Mouse (Mus musculus) telencephalon, adult 2 months (tissue): ENCODE data around the gene Rgsl1.
"Not testable (repeated sequence)": the region's sequence is repeated elsewhere in the genome, so short reads cannot be mapped to it uniquely, and the experiment has no call there.

Experiments used
- DNase-seq: peaks from one replicate; pipeline ENCODE4 v3.0.0-alpha.2; 2011; ENCODE audit warnings: low read depth, low spot score

Gene Rgsl1

GRCm38 (mm10) chr1:153844042-153844441 lies at the start of gene Rgsl1:
TSS of gene Rgsl1 (minus strand) at chr1:153844142.
- DNase-seq: no peak

- no peak for DNase-seq
These were observed 47.5 kb upstream of the Rgsl1 start, which contains the start of gene Teddm1a for GRCm38 (mm10) chr1:153891442-153891841. TSS of gene Teddm1a (plus strand) at chr1:153891742.

DNA sequence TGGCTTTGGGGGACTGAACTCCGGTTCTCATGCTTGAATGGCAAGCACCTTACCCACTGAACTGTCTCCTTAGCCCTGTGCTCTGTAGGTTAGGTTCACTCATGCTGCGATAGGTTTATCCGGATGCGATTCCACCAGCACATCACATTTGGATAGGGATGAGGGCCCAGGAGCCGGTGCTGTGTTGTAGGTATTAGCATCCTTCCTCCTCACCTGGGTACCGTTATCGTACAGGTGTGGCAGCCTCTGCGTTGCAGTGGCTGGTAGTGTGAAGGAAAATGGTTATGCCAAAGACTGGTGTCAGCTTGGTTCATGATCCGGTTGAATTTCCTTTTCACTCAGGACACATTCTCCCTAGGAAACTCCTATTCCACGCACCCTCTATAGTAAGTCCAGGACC lies 46.2 kb upstream of the Rgsl1 start:
- no peak for DNase-seq

GRCm38 (mm10) chr1:153886024-153886633 lies 42.2 kb upstream of the Rgsl1 start:
- DNase-seq: no peak

DNA sequence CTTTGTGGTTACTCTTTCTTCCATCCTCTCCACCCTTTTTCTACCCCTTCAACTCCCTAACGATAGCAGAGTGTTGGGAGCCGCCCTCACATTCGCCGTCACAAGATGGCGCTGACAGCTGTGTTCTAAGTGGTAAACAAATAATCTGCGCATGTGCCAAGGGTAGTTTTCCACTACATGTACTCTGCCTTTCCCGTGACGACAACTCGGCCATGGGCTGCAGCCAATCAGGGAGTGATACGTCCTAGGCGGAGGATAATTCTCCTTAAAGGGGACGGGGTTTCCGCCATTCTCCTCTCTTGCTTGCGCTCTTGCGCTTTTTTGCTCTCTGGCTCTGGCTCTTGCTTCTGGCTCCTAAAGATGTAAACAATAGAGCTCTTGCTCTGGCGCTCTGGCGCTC lies 36.4 kb upstream of the Rgsl1 start:
- DNase-seq: not testable (repeated sequence)

DNA sequence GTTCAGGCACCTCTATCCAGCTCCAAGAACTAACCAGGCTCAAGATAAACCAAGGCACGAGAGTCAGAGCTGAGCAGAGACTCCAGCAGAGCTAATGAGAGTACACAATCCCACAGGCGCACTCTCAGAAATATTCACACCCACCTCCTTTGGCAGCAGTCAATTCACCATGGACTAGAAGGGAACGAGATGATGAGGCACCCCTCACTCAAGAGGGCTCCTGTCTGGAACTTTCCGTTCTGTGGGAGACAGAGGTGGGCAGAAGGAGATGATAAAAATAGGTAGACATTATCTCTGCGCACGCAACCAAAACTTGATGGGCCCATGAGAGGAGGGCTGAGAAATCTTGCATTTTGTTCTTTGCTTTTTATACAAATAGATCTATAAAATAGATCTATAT lies 30.1 kb upstream of the Rgsl1 start, which contains the start of gene Teddm1b:
TSS of gene Teddm1b (plus strand) at position 301 of the 400 bp plus-strand sequence.
- no peak for DNase-seq

DNA sequence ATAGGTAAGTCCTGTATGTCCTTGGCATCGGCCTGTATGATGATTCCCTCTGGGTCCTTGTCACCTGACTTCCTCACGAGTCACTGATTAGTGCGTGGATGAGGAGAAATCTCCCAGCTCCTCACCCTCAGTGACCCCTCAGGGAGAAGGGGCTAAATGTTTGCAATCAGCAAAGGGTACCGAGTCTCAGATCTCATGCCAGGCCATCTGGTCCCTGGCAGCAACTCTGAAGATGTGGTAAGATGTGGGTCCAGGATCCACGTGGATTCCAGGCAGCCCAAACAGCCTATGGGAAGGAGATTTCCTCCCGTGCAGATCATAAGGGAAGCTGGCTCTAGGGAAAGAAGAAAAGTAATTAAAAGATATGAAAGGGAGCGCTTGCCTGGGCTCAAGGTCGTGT lies 12.0 kb upstream of the Rgsl1 start:
- DNase-seq: no peak

DNA sequence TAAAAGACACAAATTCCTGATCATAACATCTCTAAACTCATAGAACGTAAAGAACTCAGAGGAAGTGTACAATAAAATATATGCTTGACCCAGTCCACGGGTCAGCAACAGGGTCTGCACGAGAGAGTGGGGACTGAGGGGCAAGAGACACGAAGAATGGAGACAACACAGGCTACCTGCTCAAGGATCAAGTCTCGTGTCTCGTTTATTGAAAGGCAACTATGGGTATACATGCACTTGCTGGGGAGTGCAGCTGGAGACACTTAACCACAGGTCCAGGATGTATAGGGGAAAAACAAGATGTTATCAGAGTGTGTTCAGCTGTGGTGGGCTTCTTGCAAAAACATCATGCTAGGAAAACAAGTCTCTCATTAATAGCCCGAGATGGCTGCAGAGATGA lies 8.8 kb upstream of the Rgsl1 start:
- DNase-seq: not testable (repeated sequence)

GRCm38 (mm10) chr1:153846867-153847266 lies 2.9 kb upstream of the Rgsl1 start:
- peak; percentile 17 for DNase-seq

GRCm38 (mm10) chr1:153846420-153846819 lies 2.5 kb upstream of the Rgsl1 start:
- DNase-seq: no peak

- no peak for DNase-seq
These were observed 1.7 kb downstream of the Rgsl1 start for GRCm38 (mm10) chr1:153842121-153842740.

GRCm38 (mm10) chr1:153836036-153836435 lies 7.9 kb downstream of the Rgsl1 start:
- DNase-seq: no peak

- DNase-seq: no peak
These were observed 13.2 kb downstream of the Rgsl1 start for GRCm38 (mm10) chr1:153830746-153831145.

DNA sequence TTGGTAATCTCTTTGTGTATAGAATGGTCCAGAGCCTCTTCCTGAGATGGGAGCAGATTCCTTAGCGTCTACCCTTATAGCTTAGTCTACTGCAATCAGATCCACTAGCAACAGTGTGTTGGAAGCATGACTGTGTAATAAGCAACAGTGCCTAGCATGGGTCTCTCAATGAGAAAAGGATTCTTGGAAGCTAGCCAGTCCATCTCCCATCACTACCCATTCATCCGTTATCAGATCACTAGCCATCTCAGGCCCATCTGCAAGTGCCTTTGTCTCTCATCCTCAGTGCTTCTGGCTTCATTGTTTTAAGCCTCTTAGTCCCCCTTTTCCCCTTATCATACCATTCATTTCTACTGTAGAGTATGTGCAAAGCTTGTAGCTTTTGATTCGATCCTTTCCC lies 23.7 kb downstream of the Rgsl1 start:
- no peak for DNase-seq

- DNase-seq: no peak
These were observed 29.7 kb downstream of the Rgsl1 start for GRCm38 (mm10) chr1:153814278-153814677.

- peak; percentile 33 for DNase-seq
These were observed 36.5 kb downstream of the Rgsl1 start for GRCm38 (mm10) chr1:153807390-153807993.

- no peak for DNase-seq
These were observed 40.4 kb downstream of the Rgsl1 start for GRCm38 (mm10) chr1:153803530-153803929.

DNA sequence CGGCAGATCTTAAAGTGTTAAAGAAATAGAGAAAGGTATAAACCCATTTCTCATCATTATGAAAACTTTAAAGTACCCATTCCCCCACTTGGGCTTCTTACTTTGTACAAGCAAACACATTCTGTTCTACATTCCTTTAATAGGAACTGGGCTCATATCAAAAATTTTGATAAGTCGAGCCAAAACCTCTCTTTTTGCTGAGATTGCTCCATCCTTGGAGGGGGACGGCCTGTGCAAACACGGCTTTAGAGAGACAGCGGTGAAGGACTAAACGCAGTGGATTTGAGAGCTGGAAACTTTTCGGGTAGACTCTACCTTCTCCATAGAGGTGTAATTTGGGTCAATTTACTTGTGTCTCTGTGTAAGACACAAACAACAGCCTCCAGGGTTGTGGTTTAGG lies 41.3 kb downstream of the Rgsl1 start:
- DNase-seq: no peak

DNA sequence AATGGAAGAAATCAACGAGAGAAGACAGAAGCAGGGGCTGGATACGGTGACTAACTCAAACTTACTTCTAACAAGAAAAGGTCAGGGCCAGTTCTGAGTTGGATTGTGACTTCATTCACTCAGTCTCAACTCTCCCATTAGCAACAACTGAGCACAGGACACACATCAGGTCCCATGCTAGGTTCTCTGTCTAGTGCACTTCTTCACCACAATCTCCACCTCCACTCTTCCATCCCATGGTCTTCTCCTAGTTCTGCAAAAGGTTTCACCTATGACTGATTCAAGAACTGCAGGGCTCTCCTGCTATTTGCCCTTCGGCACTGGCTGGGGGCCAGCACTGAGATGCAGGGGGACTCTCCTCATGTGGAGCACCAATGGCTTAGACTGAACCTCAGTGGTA lies 49.7 kb downstream of the Rgsl1 start:
- DNase-seq: no peak

- DNase-seq: no peak
These were observed 53.2 kb downstream of the Rgsl1 start for GRCm38 (mm10) chr1:153790708-153791107.

GRCm38 (mm10) chr1:153785608-153786007 lies 58.3 kb downstream of the Rgsl1 start:
- no peak for DNase-seq

DNA sequence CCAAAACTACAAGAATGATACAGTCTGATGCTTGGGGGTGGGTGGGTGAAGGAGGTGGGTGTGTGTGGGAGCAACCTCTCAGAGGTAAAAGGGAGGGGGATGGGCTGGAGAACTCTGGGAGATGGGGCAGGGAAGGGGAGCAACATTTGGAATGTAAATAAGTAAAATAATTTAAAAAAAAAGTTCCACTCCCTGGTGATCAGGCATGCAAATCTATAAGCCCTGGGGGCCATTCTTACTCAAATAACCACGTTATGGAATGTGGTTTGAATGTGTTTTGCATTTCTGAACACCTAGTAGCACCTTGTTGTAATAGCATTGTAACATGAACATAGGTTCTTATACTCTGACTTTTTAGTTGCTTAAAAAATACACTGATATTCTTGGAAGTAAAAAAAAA lies 60.6 kb downstream of the Rgsl1 start:
- no peak for DNase-seq

DNA sequence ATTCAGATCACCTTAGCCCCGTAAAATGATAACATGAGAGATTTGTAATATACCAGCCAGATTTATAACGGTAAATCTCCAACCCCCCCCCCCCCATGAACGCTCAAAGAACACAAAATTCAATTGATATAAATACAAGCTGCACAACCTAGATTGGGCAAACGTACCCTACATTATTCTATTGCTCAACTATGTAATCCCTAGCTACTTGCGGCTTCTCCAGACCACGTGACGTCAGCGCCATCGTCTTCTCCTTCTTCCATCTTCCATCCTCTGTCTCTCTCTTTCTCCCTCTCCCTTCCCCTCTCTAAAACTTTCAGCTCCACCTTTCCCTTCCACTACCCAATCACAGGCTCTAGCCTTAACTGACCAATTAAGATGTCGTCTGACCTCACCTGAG lies 65.7 kb downstream of the Rgsl1 start:
- no peak for DNase-seq
